Mouse (Mus musculus) megakaryocyte, embryonic 14.5 days (primary cell): ENCODE data around the gene Pygl.

Experiments
- FLI1 ChIP-seq: IDR thresholded peaks from 2 replicates; pipeline ENCODE4 v1.6.1; 2012; ENCODE audit warnings: low read length, inconsistent platforms, mixed read lengths
- GATA1 ChIP-seq: IDR thresholded peaks from 3 replicates; pipeline ENCODE4 v1.6.1; 2012; ENCODE audit warnings: mixed read lengths, low read length, inconsistent platforms, borderline replicate concordance

- TF ChIP-seq GATA1 (no peak), FLI1 (no peak)
Measured at GRCm38 (mm10) chr12:70239741-70240140, 8.5 kb upstream of the Pygl start.
